Mouse (Mus musculus) megakaryocyte, embryonic 14.5 days (primary cell): ENCODE data around the gene Mab21l3. TPM values are rescaled to one million over a fixed set of nuclear protein-coding genes. Genes with fewer than 3 reads are reported as not detected.

ENCODE experiments used
- H3K27me3 ChIP-seq: replicated peaks from 2 replicates; pipeline ENCODE3; 2012; ENCODE audit warnings: inconsistent platforms
- H3K36me3 ChIP-seq: replicated peaks from 2 replicates; pipeline ENCODE3; 2012; ENCODE audit warnings: low read length, inconsistent platforms, mixed read lengths
- H3K4me1 ChIP-seq: 2 replicates; pipeline ENCODE4 v1.6.1; 2012; ENCODE audit warnings: inconsistent platforms
- H3K4me3 ChIP-seq: replicated peaks from 2 replicates; pipeline ENCODE3; 2012; ENCODE audit warnings: moderate library complexity, mild to moderate bottlenecking, inconsistent platforms
- H3K9me3 ChIP-seq: 2 replicates; pipeline ENCODE4 v1.6.1; 2012; ENCODE audit warnings: inconsistent platforms
- FLI1 ChIP-seq: IDR thresholded peaks from 2 replicates; pipeline ENCODE4 v1.6.1; 2012; ENCODE audit warnings: low read length, inconsistent platforms, mixed read lengths
- GATA1 ChIP-seq: IDR thresholded peaks from 3 replicates; pipeline ENCODE4 v1.6.1; 2012; ENCODE audit warnings: mixed read lengths, low read length, inconsistent platforms, borderline replicate concordance
- polyA plus RNA-seq: library from polyadenylated mRNA; stranded (reverse); fragments of >175 nt; gene quantifications from 2 replicates; pipeline ENCODE4 v1.2.3, GENCODE M21; 2012; ENCODE audit warnings: low replicate concordance; ENCODE audit not compliant: insufficient read depth

Mab21l3 gene
- polyA plus RNA-seq, 1 experiment, result 0.19 TPM

DNA sequence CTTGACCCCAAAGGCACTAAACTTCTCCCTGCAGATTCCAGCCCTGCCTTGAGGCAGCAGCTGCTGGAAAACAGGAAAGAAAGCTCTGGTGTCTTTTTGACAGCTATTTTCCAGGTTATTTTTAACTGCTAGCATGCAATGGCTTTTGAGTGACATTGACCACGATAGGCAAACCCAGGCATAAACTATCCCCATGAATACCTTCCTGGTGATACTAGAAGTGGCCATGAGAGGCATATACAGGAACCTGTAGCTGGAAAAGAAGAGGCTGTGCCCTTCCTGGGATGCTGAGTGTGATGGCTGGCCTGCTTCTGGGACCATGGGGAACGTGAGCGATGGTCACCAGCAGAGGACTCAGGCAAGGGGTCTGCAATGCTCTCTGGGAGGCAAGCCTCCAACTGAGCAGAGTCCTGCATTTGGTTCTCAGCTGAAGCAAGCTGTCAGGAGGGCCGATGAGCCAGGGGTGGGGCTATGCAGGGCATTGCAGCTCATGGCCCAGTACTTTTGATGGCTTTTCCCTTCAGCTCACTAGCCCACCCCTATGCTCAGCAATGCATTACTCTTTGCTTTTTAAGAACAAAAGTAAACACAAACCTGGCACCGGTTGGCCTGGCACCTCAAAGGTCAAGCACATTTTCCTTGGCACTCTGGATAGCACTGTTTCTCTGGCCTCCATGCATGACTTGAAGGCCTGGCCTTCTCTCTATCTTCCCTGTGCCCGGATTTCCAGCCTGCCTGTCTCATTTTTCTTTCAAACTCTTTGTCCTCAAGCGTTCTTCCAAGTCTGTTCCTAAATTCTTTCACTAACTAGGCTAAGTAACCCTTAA is 27.9 kb upstream of the Mab21l3 start:
- H3K36me3 ChIP-seq, result peaks cover 26% of the 10 kb centered on the region
- H3K4me3 ChIP-seq, result peak overlapping the region; percentile 31
- H3K4me1 ChIP-seq, result peaks cover 30% of the 10 kb centered on the region
- H3K27me3 ChIP-seq, result no peaks in the 10 kb centered on the region
- TF ChIP-seq FLI1 (no peak), GATA1 (no peak)
- no peaks in the 10 kb centered on the region for H3K9me3 ChIP-seq

GRCm38 (mm10) chr3:101875258-101875920 is 26.6 kb upstream of the Mab21l3 start:
- Histone ChIP-seq H3K4me3 (no peak overlapping the region), H3K4me1 (peaks cover 30% of the 10 kb centered on the region), H3K27me3 (no peaks in the 10 kb centered on the region), H3K9me3 (no peaks in the 10 kb centered on the region), H3K36me3 (peaks cover 26% of the 10 kb centered on the region)
- TF ChIP-seq GATA1, result no peak
- TF ChIP-seq FLI1, result no peak

DNA sequence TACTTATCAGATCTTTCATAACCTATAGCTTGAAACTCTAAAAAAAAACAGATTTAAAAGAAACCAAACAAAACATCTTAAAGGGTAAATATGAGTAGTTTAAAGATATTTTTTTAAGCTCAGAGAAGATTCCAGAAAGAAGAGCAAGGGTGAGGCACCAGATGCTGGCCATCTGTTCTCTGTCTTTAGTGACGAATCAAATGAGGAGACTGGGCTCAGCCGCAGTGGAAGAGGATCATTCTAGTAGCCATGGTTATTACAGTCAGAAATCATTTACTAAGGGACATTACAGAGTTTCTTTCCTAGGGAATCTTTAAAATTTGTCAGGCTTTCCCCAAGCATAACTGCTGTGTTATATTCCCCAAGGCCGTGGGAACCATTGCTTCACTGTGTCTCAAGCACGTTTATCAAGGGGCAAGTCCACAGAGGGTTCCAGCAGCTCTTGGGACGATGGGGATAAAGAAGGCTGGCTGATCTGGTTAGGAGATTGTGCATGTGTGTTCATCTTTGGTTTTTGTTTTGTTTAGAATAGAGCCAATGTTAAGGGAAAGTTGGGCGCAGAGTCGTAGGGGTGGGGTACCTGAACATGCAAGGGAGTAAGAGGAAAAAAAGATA is 24.4 kb upstream of the Mab21l3 start:
- H3K4me1 ChIP-seq, result peaks cover 30% of the 10 kb centered on the region
- no peak overlapping the region for H3K4me3 ChIP-seq
- TF ChIP-seq GATA1 (no peak), FLI1 (no peak)
- no peaks in the 10 kb centered on the region for H3K9me3 ChIP-seq
- peaks cover 12% of the 10 kb centered on the region for H3K36me3 ChIP-seq
- no peaks in the 10 kb centered on the region for H3K27me3 ChIP-seq

DNA sequence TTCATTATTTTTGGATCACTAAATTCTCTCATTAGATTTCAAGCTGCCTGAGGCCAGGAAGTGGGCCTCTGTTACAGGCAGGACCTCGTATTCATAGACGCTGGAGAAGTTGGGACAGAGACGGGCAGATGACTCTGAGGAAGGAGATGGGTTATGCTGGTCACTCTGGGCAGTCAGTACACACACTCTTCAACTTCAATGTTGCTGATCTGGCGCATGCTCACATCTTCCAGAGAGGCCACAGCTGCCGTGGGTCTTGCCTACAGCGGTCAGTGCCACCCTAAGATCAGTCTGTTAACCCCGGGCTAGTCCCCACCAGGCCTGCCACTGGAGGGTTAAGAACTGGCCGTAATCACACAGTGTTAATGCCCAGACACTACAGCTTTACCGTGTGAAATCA is 23.2 kb upstream of the Mab21l3 start:
- no peak for TF ChIP-seq GATA1
- Histone ChIP-seq H3K27me3 (no peaks in the 10 kb centered on the region), H3K36me3 (peaks cover 6% of the 10 kb centered on the region), H3K4me3 (no peak overlapping the region), H3K4me1 (peaks cover 27% of the 10 kb centered on the region), H3K9me3 (no peaks in the 10 kb centered on the region)

DNA sequence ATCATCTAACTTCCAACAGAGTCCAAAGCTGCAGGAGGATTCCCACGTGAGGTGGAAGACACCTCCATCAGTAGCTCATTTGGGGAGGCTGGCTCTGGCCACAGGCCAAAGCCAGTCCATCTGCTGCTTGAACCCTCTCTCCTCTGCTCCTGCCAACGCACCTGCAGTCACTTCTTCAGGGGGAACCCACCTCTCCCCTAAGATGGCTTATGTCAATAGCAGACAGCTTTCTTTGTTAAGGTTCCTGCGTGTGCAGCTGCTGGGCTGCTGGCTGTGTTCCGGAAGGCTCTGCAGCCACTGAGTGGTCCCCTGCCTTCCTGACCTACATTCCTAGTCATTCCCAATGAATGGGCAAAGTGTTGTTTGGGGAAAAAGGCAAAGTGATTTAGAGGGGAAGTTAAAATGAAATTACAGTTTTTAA is 18.3 kb upstream of the Mab21l3 start:
- no peaks in the 10 kb centered on the region for H3K27me3 ChIP-seq
- peaks cover 8% of the 10 kb centered on the region for H3K36me3 ChIP-seq
- H3K4me3 ChIP-seq, result no peak overlapping the region
- H3K9me3 ChIP-seq, result no peaks in the 10 kb centered on the region
- peaks cover 20% of the 10 kb centered on the region for H3K4me1 ChIP-seq
- TF ChIP-seq FLI1 (no peak), GATA1 (no peak)

GRCm38 (mm10) chr3:101861856-101862255 is 13.1 kb upstream of the Mab21l3 start:
- TF ChIP-seq GATA1 (no peak), FLI1 (no peak)
- H3K9me3 ChIP-seq, result no peaks in the 10 kb centered on the region
- H3K27me3 ChIP-seq, result no peaks in the 10 kb centered on the region
- peaks cover 23% of the 10 kb centered on the region for H3K36me3 ChIP-seq
- no peak overlapping the region for H3K4me3 ChIP-seq
- H3K4me1 ChIP-seq, result peaks cover 24% of the 10 kb centered on the region

GRCm38 (mm10) chr3:101860151-101860550 is 11.4 kb upstream of the Mab21l3 start:
- TF ChIP-seq FLI1 (no peak), GATA1 (no peak)
- peaks cover 34% of the 10 kb centered on the region for H3K4me1 ChIP-seq
- no peaks in the 10 kb centered on the region for H3K9me3 ChIP-seq
- no peaks in the 10 kb centered on the region for H3K27me3 ChIP-seq
- no peak overlapping the region for H3K4me3 ChIP-seq
- H3K36me3 ChIP-seq, result peaks cover 23% of the 10 kb centered on the region

GRCm38 (mm10) chr3:101859740-101860139 is 11.0 kb upstream of the Mab21l3 start:
- Histone ChIP-seq H3K4me1 (peaks cover 34% of the 10 kb centered on the region), H3K27me3 (no peaks in the 10 kb centered on the region), H3K36me3 (peaks cover 23% of the 10 kb centered on the region), H3K4me3 (no peak overlapping the region), H3K9me3 (no peaks in the 10 kb centered on the region)
- TF ChIP-seq FLI1 (no peak), GATA1 (no peak)

- Histone ChIP-seq H3K27me3 (peaks cover 2% of the 10 kb centered on the region), H3K9me3 (no peaks in the 10 kb centered on the region), H3K4me1 (peaks cover 10% of the 10 kb centered on the region), H3K36me3 (no peaks in the 10 kb centered on the region), H3K4me3 (no peak overlapping the region)
- no peak for TF ChIP-seq GATA1
- TF ChIP-seq FLI1, result no peak
These were observed 5.3 kb upstream of the Mab21l3 start for GRCm38 (mm10) chr3:101854075-101854474.

GRCm38 (mm10) chr3:101851363-101851762 is 2.6 kb upstream of the Mab21l3 start:
- Histone ChIP-seq H3K36me3 (no peaks in the 10 kb centered on the region), H3K9me3 (no peaks in the 10 kb centered on the region), H3K4me3 (no peak overlapping the region), H3K4me1 (peaks cover 7% of the 10 kb centered on the region), H3K27me3 (peaks cover 2% of the 10 kb centered on the region)
- TF ChIP-seq FLI1 (no peak), GATA1 (no peak)
